Mouse (Mus musculus) CH12.LX (cell line): ENCODE data around the gene Pik3c2g.

Source experiments
- CHD1 ChIP-seq: IDR thresholded peaks from 2 replicates; pipeline ENCODE4 v1.6.1; 2012; ENCODE audit warnings: low read depth, low read length, improper control_type of control experiment, inconsistent platforms
- CTCF ChIP-seq, 2 experiments: IDR thresholded peaks in 1 of 2; conservative IDR thresholded peaks in 1 of 2; 2 replicates each; pipeline ENCODE4 v1.5.1; 2011 to 2012; ENCODE audit warnings: low read depth in 2 of 2, low read length in 2 of 2, improper control_type of control experiment in 1 of 2, inconsistent platforms in 1 of 2, mild to moderate bottlenecking in 1 of 2, moderate library complexity in 1 of 2
- E2F4 ChIP-seq: IDR thresholded peaks from 2 replicates; pipeline ENCODE4 v1.6.1; 2011; ENCODE audit warnings: low read depth, low read length, improper control_type of control experiment; ENCODE audit not compliant: insufficient replicate concordance
- EP300 ChIP-seq: IDR thresholded peaks from 2 replicates; pipeline ENCODE4 v1.6.1; 2011; ENCODE audit warnings: low read length, improper control_type of control experiment
- ETS1 ChIP-seq: conservative IDR thresholded peaks from 2 replicates; pipeline ENCODE4 v1.6.1; 2012; ENCODE audit warnings: low read depth, mild to moderate bottlenecking, inconsistent platforms, low read length, improper control_type of control experiment, moderate library complexity
- HCFC1 ChIP-seq: IDR thresholded peaks from 2 replicates; pipeline ENCODE4 v1.6.1; 2012; ENCODE audit warnings: low read depth, mild to moderate bottlenecking, inconsistent platforms, low read length, improper control_type of control experiment
- MAZ ChIP-seq: IDR thresholded peaks from 2 replicates; pipeline ENCODE4 v1.6.1; 2012; ENCODE audit warnings: low read depth, mild to moderate bottlenecking, inconsistent platforms, low read length, improper control_type of control experiment, moderate library complexity
- MYC ChIP-seq: IDR thresholded peaks from 2 replicates; pipeline ENCODE4 v1.6.1; 2011; ENCODE audit warnings: low read depth, mild to moderate bottlenecking, improper control_type of control experiment, low read length
- NRF1 ChIP-seq: IDR thresholded peaks from 2 replicates; pipeline ENCODE4 v1.6.1; 2014; ENCODE audit warnings: low read depth, mild to moderate bottlenecking, inconsistent platforms, low read length, improper control_type of control experiment, moderate library complexity
- POLR2A ChIP-seq: IDR thresholded peaks from 2 replicates; pipeline ENCODE4 v1.6.1; 2011; ENCODE audit warnings: low read depth, mild to moderate bottlenecking, improper control_type of control experiment, low read length
- RAD21 ChIP-seq: IDR thresholded peaks from 2 replicates; pipeline ENCODE4 v1.6.1; 2011; ENCODE audit warnings: low read depth, mild to moderate bottlenecking, low read length, improper control_type of control experiment, moderate library complexity
- USF1 ChIP-seq: IDR thresholded peaks from 2 replicates; pipeline ENCODE4 v1.6.1; 2014; ENCODE audit warnings: low read depth, mild to moderate bottlenecking, inconsistent platforms, low read length, improper control_type of control experiment

DNA sequence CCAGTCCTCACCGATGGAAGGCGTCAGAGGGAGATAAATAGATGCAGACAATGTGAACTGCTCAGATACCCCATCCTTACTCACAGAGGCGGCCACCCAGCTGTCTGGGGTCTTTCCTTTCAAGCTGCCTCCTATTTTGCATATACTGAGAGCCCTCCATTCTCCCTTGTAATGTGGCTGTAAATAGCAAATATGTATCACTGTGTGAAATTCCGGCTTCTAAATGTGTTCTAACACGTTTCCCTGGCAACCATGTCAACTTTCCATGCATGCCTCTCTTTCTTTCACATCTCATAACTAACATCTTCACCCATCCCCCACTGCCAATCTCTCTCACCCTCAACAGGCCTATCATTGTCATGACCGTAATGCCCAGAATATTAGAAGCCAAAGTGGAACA lies 379.7 kb downstream of the Pik3c2g start:
- TF ChIP-seq ETS1: no peak
- no peak for TF ChIP-seq CTCF (conservative IDR thresholded peaks at IDR 0.05 in 1 of 2, IDR thresholded peaks at IDR 0.05 in 1 of 2; ENCODE audit: low read depth in 2 of 2, low read length in 2 of 2)
- no peak for TF ChIP-seq POLR2A
- TF ChIP-seq NRF1: no peak
- no peak for TF ChIP-seq CHD1
- no peak for TF ChIP-seq EP300
- TF ChIP-seq HCFC1: no peak
- no peak for TF ChIP-seq RAD21
- no peak for TF ChIP-seq MYC
- TF ChIP-seq MAZ: no peak
- TF ChIP-seq USF1: no peak
- TF ChIP-seq E2F4: no peak
